Mouse (Mus musculus) heart, embryonic 15.5 days (tissue): ENCODE results near the gene Gm3383. TPM values are rescaled to one million over a fixed set of nuclear protein-coding genes. Genes with fewer than 3 reads are reported as not detected.
"Not testable (repeated sequence)": the region's sequence is repeated elsewhere in the genome, so short reads cannot be mapped to it uniquely, and the experiment has no call there.

ENCODE experiments used
- ATAC-seq: fragments of 200-750 bp; cut with Nextera tagmentation; replicated peaks from 2 replicates; pipeline ENCODE4 v1.8.0; 2017; ENCODE audit warnings: low read depth, moderate TSS enrichment; ENCODE audit not compliant: insufficient number of reproducible peaks, insufficient read depth, low FRiP score
- H3K27ac ChIP-seq: fragments of 300-500 bp; sonication (generic); 2 replicates; pipeline ENCODE4 v1.5.1; 2015; ENCODE audit warnings: mild to moderate bottlenecking, inconsistent platforms
- H3K27me3 ChIP-seq: fragments of 300-500 bp; sonication (generic); 2 replicates; pipeline ENCODE4 v1.6.1; 2015; ENCODE audit warnings: inconsistent platforms
- H3K36me3 ChIP-seq: fragments of 300-500 bp; sonication (generic); 2 replicates; pipeline ENCODE4 v1.6.1; 2015; ENCODE audit warnings: mild to moderate bottlenecking, inconsistent platforms
- H3K4me1 ChIP-seq: fragments of 300-500 bp; sonication (generic); replicated peaks from 2 replicates; pipeline ENCODE4 v1.6.1; 2015; ENCODE audit warnings: inconsistent platforms
- H3K4me2 ChIP-seq: fragments of 300-500 bp; sonication (generic); 2 replicates; pipeline ENCODE4 v1.6.1; 2015; ENCODE audit warnings: inconsistent platforms, mild to moderate bottlenecking, moderate library complexity
- H3K4me3 ChIP-seq: fragments of 300-500 bp; sonication (generic); 2 replicates; pipeline ENCODE4 v1.5.1; 2015; ENCODE audit warnings: mild to moderate bottlenecking, inconsistent platforms
- H3K9ac ChIP-seq: fragments of 300-500 bp; sonication (generic); 2 replicates; pipeline ENCODE4 v1.6.1; 2015; ENCODE audit warnings: mild to moderate bottlenecking, inconsistent platforms
- H3K9me3 ChIP-seq: fragments of 300-500 bp; sonication (generic); replicated peaks from 2 replicates; pipeline ENCODE4 v1.6.1; 2016; ENCODE audit warnings: inconsistent platforms
- WGBS: fragments of 180-500 bp; shearing (Covaris S2); methylation state at CpG from one replicate; pipeline ENCODE4 v1.1.7; 2015; ENCODE audit warnings: mixed read lengths; 5-methylcytosine and 5-hydroxymethylcytosine counted together
- polyA plus RNA-seq: library from polyadenylated mRNA; unstranded; fragments of >200 nt; fragmentation: Nextera tagmentation; extraction: Ambion mirVana; gene quantifications from 2 replicates; pipeline ENCODE4 v1.2.1, GENCODE M21; 2015

The Gm3383 gene
- polyA plus RNA-seq, result 0.34 and 0.50 TPM in 2 replicates

DNA sequence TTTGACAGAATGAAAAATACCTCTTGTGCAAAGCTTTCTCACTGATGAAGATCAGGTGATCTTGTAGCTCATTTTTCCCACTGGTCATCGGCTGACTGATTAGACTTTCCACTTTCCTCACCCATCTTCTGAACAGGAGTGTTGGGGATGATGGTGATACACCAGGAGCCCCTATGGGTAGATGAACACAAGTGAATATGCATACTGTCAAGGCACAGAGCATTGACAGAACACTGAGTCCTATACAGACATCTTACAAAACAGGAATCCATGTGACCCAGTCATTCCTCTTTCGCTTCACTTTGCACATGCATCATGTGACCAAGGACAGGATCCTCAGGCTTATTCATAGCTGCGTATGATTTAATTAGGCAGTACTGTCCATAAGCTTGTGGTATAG is at the start of gene Gm3383:
TSS of gene Gm3383 (minus strand) at position 101 of the 400 bp plus-strand sequence.
- H3K4me2 ChIP-seq, H3K4me3 ChIP-seq, H3K27ac ChIP-seq, ATAC-seq, H3K36me3 ChIP-seq, H3K27me3 ChIP-seq, H3K9me3 ChIP-seq, H3K9ac ChIP-seq, H3K4me1 ChIP-seq: not testable (repeated sequence)
- WGBS, result no CpG with 5 or more reads among the region's 3 CpGs

DNA sequence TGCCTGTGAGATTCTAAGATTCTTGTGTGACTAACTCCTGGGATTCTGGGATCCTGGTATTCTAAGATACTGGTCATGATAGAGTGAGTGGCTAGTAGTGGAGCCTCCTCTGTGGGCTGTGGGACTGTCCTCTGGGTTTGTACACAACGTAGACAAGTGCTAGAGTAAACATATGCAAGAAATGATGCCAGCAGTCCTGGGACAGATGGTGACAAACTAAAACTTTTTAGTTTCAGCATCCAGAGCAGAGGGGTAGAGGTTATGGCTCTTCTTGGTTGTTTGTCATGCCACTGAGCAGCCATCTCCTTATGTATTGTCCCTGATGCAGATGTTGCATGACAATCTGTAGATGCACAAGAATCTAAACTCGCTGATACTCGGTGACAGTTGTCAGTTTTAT is 48.1 kb upstream of the Gm3383 start:
- H3K27ac ChIP-seq, H3K27me3 ChIP-seq, H3K4me3 ChIP-seq, H3K9ac ChIP-seq, H3K4me2 ChIP-seq, H3K4me1 ChIP-seq, ATAC-seq, H3K9me3 ChIP-seq, H3K36me3 ChIP-seq: not testable (repeated sequence)
- 70% methylated on average over 3 of the region's 3 CpGs for WGBS

DNA sequence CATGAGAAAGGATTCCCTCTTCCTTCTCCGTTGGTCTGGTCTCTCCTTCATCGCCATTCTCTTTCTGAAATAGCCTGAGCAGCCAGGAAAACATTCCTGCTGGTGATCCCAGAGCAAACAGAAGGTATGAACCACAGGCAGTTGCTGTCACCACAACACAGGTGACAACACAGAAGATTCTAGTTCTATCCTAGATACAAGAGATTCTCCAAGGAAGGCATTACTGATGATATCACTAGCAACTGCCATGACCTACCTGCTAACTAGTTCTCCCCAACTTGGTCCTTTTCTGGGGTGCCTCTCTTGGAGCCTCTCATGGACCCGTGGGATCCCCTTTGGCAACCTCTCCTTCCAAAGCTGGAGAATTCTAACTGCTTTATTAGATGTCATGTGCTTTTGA is 22.4 kb upstream of the Gm3383 start, which contains the start of gene Gm3424:
TSS of gene Gm3424 (minus strand) at position 101 of the 400 bp plus-strand sequence.
- not testable (repeated sequence) for H3K36me3 ChIP-seq, H3K4me2 ChIP-seq, H3K27me3 ChIP-seq, H3K9ac ChIP-seq, H3K27ac ChIP-seq, H3K9me3 ChIP-seq, ATAC-seq, H3K4me3 ChIP-seq, H3K4me1 ChIP-seq
- WGBS, result no CpG with 5 or more reads among the region's 3 CpGs

DNA sequence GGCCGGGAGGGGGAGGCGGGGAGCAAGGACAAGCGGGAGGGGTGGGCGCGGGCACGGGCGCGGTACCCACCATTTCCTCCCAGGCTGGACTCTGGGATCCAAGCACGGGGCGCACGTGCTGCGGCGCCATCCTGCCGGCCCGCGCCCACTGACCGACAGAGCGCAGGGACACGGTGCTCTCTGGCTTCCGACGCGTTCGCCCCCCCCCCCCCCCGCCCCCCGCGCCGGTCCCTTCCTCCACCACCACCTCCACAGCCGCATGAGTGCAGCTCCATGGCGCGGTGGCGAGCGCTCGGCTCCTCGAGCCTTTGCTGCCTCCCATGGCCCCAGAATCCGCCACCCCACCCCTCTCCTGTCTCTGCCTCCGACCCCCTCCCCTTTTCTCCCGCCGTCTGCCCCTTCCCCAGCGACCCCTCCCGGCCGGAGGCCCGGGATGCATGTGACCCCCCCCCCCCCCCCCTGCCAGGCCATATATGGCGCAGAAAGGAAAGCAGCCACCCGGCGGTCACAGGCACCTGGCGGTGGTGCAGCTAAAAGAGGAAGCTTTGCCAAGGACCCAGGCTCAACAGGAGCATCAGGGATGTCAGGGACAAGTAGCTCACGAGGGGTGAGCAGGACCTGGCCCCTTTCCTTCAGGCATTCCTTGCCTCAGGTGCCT is 5.0 kb upstream of the Gm3383 start:
- not testable (repeated sequence) for H3K4me1 ChIP-seq, H3K27me3 ChIP-seq, H3K27ac ChIP-seq, ATAC-seq, H3K9ac ChIP-seq, H3K4me3 ChIP-seq, H3K9me3 ChIP-seq, H3K36me3 ChIP-seq, H3K4me2 ChIP-seq
- no CpG with 5 or more reads among the region's 47 CpGs for WGBS

DNA sequence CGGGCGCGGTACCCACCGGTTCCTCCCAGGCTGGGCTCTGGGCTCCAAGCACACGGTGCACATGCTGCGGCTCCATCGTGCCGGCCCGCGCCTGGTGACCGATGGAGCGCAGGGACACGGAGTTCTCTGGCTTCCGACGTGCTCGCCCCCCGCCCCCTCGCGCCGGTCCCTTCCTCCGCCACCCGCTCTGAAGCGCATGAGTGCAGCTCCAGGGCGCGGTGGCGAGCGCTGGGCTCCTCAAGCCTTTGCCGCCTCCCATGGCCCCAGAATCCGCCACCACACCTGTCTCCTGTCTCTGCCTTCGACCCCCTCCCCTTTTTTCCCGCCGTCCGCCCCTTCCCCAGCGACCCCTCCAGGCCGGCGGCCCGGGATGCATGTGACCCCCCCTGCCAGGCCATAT is 66.3 kb downstream of the Gm3383 start, which contains the start of gene Gm3373:
TSS of gene Gm3373 (minus strand) at position 101 of the 400 bp plus-strand sequence.
- no CpG with 5 or more reads among the region's 37 CpGs for WGBS
- not testable (repeated sequence) for H3K9me3 ChIP-seq, H3K4me1 ChIP-seq, H3K27ac ChIP-seq, ATAC-seq, H3K4me3 ChIP-seq, H3K27me3 ChIP-seq, H3K36me3 ChIP-seq, H3K9ac ChIP-seq, H3K4me2 ChIP-seq

DNA sequence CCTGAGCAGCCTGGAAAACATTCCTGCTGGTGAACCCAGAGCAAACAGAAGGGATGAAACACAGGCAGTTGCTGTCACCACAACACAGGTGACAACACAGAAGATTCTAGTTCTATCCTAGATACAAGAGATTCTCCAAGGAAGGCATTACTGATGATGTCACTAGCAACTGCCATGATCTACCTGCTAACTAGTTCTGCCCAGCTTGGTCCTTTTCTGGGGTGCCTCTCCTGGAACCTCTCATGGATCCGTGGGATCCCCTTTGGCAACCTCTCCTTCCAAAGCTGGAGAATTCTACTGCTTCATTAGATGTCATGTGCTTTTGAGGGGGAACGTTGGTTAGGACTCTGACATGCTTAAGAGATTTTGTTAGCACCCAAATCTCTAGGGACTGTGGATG is 120.4 kb downstream of the Gm3383 start, which contains the start of gene Gm9603:
TSS of gene Gm9603 (minus strand) at position 101 of the 400 bp plus-strand sequence.
- H3K9me3 ChIP-seq, H3K4me1 ChIP-seq, H3K4me3 ChIP-seq, ATAC-seq, H3K27me3 ChIP-seq, H3K36me3 ChIP-seq, H3K9ac ChIP-seq, H3K4me2 ChIP-seq, H3K27ac ChIP-seq: not testable (repeated sequence)
- no CpG with 5 or more reads among the region's 2 CpGs for WGBS

DNA sequence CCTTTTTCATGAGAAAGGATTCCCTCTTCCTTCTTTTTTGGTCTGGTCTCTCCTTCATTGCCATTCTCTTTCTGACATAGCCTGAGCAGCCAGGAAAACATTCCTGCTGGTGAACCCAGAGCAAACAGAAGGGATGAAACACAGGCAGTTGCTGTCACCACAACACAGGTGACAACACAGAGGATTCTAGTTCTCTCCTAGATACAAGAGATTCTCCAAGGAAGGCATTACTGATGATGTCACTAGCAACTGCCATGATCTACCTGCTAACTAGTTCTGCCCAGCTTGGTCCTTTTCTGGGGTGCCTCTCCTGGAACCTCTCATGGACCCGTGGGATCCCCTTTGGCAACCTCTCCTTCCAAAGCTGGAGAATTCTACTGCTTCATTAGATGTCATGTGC is 174.9 kb downstream of the Gm3383 start, which contains the start of gene Gm8265:
TSS of gene Gm8265 (minus strand) at position 101 of the 400 bp plus-strand sequence.
- H3K27me3 ChIP-seq, H3K9me3 ChIP-seq, H3K27ac ChIP-seq, H3K4me3 ChIP-seq, H3K9ac ChIP-seq, H3K36me3 ChIP-seq, H3K4me2 ChIP-seq, H3K4me1 ChIP-seq, ATAC-seq: not testable (repeated sequence)
- WGBS, result no CpG with 5 or more reads among the region's 1 CpGs

Other genes starting within 250 kb of the Gm3383 start
- not detected in 2 replicates for gene Gm8265, start 175.0 kb downstream of the Gm3383 start, polyA plus RNA-seq
- gene Gm9603, start 120.5 kb downstream of the Gm3383 start, polyA plus RNA-seq, result not detected in 2 replicates
- not detected in 2 replicates for gene Gm3373, start 66.4 kb downstream of the Gm3383 start, polyA plus RNA-seq
- not detected in 2 replicates for gene Gm3424, start 22.3 kb upstream of the Gm3383 start, polyA plus RNA-seq
- gene Gm8237, start 72.4 kb upstream of the Gm3383 start, polyA plus RNA-seq, result 0.06 and 0.08 TPM in 2 replicates
- 0.37 and 0.38 TPM in 2 replicates for gene Gm3248, start 153.8 kb upstream of the Gm3383 start, polyA plus RNA-seq
- not detected in 2 replicates for gene Gm3453, start 171.2 kb upstream of the Gm3383 start, polyA plus RNA-seq